Mouse (Mus musculus): ENCODE results near the gene Prm1. TPM values are rescaled to one million over a fixed set of nuclear protein-coding genes. Genes with fewer than 3 reads are reported as not detected.

Gene Prm1
- polyA plus RNA-seq, 1 experiment from 2014 or later: 0.36 TPM

DNA sequence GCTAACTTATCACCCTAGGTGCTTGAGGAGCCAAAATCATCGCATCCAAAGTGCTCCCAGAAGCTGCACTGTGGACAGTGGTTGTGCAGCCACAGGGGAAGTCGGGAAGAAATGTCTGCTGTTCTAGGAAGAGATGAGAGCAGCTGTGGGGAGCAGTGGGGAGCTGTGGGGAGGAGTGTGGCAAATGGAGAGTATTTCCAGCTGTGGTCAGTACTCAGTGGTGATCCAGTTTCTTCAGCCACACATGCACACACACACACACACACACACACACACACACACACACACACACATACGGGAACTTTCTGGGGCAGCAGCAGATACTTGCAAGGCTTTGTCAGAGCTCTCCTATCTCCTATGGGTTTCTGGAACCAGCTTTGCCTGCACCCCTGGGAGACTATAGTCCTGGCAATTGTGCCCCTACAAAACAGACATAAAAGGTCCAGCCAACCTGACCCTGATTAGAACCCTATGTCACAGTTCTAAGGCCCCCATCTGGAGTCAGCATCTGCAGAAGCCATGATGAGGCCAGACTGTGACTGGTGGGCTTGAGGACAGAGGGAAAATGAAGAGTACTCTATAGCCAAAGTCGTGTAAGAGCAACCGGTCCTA is 43.0 kb downstream of the Prm1 start:
- H3K27ac ChIP-seq: no peak overlapping the region
- no peak overlapping the region for H3K9ac ChIP-seq
- no peak for ATAC-seq (ENCODE audit: borderline replicate concordance, extremely low read depth, low FRiP score, low TSS enrichment)
- H3K27me3 ChIP-seq: no peaks in the 10 kb centered on the region; the same call in 1 of the 2 replicates
- no peak overlapping the region for H3K4me3 ChIP-seq
- peaks cover 13% of the 10 kb centered on the region for H3K4me1 ChIP-seq
- H3K36me3 ChIP-seq: no peaks in the 10 kb centered on the region
- no peak overlapping the region for H3K4me2 ChIP-seq
- no peaks in the 10 kb centered on the region for H3K9me3 ChIP-seq
- 46% methylated on average over 5 of the region's 5 CpGs for WGBS

DNA sequence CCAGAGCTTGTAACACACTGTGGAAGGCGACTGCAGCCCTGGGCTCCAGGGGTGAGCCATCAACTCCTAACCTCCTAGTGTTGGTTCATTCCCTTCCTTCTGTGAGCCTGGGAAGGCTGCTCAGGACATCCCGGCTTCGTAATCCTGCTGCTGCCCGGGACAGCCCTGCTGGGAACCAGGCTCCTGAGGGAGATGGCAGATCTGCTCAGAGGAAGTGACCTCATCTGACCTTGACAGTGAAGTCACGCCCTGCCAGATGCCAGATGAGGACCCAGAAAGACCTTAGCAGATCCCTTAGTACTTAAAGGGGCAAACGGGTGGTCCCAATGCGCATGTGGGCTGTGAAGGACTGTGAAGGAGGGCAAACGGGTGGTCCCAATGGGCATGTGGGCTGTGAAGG is 44.5 kb downstream of the Prm1 start:
- no peaks in the 10 kb centered on the region for H3K27me3 ChIP-seq
- H3K9ac ChIP-seq: no peak overlapping the region
- H3K4me2 ChIP-seq: no peak overlapping the region
- no peaks in the 10 kb centered on the region for H3K9me3 ChIP-seq
- no peak overlapping the region for H3K4me3 ChIP-seq
- no peak for ATAC-seq (ENCODE audit: borderline replicate concordance, extremely low read depth, low FRiP score, low TSS enrichment)
- peaks cover 13% of the 10 kb centered on the region for H3K4me1 ChIP-seq
- no peak overlapping the region for H3K27ac ChIP-seq
- no peaks in the 10 kb centered on the region for H3K36me3 ChIP-seq
- 66% methylated on average over 8 of the region's 8 CpGs for WGBS

GRCm38 (mm10) chr16:10756168-10756567 is 49.5 kb downstream of the Prm1 start:
- 42% methylated on average over 6 of the region's 6 CpGs for WGBS
- no peak overlapping the region for H3K4me2 ChIP-seq

DNA sequence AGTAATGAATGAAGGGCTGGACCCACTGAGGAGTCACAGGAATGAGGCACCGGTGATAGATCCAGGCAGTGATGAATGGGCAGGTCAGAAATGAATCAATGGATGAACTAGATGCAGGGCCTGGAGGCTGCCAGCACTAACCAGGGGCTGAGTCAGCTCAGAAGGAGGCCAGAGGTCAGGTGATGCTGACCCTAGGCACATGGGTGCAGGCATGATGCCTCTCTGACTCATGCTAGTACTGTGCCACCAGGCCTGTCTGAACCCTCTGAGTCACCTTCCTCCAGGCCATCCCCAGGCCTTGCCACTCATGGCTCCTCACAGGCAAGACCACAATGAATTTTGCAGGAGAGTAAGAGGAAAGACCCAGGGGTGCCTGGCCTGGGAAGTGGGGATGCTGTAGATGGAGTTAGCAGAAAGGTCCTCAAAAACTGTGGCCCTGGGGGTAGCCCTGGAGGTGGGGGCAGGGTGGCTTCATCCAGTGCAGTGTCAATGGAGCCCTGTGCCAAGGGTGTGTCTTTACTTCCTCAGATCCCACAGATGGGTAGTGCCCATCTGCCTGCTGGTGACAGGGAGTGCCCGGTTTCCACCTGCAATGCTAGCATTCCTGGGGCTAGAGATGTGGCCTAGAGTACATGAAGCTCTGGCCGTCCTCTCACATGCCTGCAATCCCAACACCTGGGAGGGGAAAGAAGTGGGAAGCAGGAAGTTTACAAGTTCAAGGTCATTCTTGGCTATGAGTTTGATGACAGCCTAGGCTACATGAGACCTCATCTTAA is 50.9 kb downstream of the Prm1 start:
- H3K27ac ChIP-seq: no peak overlapping the region
- 80% methylated on average over 3 of the region's 3 CpGs for WGBS
- no peak for ATAC-seq (ENCODE audit: borderline replicate concordance, extremely low read depth, low FRiP score, low TSS enrichment)

More at GRCm38 (mm10) chr16:10756168-10756567, 49.5 kb downstream of the Prm1 start:
- Histone ChIP-seq H3K4me1 (no peaks in the 10 kb centered on the region), H3K9ac (no peak overlapping the region), H3K36me3 (no peaks in the 10 kb centered on the region), H3K4me3 (no peak overlapping the region), H3K9me3 (no peaks in the 10 kb centered on the region), H3K27me3 (no peaks in the 10 kb centered on the region), H3K27ac (no peak overlapping the region)
- ATAC-seq (ENCODE audit: borderline replicate concordance, extremely low read depth, low FRiP score, low TSS enrichment): 0 out of 2 replicates have a peak, but pooled peaks have one; percentile 4

GRCm38 (mm10) chr16:10749824-10750223 is 55.8 kb downstream of the Prm1 start:
- peak; percentile 61 for ATAC-seq (ENCODE audit: borderline replicate concordance, extremely low read depth, low FRiP score, low TSS enrichment)
- no peak overlapping the region for H3K4me3 ChIP-seq
- no peak overlapping the region for H3K4me2 ChIP-seq
- H3K36me3 ChIP-seq: no peaks in the 10 kb centered on the region
- H3K27ac ChIP-seq: no peak overlapping the region
- WGBS: 25% methylated on average over 7 of the region's 7 CpGs
- no peak overlapping the region for H3K9ac ChIP-seq
- H3K27me3 ChIP-seq: no peaks in the 10 kb centered on the region
- H3K9me3 ChIP-seq: no peaks in the 10 kb centered on the region
- H3K4me1 ChIP-seq: peaks cover 9% of the 10 kb centered on the region

More for the DNA sequence above, 50.9 kb downstream of the Prm1 start:
- H3K4me3 ChIP-seq: no peak overlapping the region
- H3K27me3 ChIP-seq: no peaks in the 10 kb centered on the region
- no peaks in the 10 kb centered on the region for H3K36me3 ChIP-seq
- H3K9me3 ChIP-seq: no peaks in the 10 kb centered on the region
- H3K9ac ChIP-seq: no peak overlapping the region
- H3K4me2 ChIP-seq: no peak overlapping the region
- peaks cover 6% of the 10 kb centered on the region; the same call in 1 of the 2 replicates for H3K4me1 ChIP-seq

DNA sequence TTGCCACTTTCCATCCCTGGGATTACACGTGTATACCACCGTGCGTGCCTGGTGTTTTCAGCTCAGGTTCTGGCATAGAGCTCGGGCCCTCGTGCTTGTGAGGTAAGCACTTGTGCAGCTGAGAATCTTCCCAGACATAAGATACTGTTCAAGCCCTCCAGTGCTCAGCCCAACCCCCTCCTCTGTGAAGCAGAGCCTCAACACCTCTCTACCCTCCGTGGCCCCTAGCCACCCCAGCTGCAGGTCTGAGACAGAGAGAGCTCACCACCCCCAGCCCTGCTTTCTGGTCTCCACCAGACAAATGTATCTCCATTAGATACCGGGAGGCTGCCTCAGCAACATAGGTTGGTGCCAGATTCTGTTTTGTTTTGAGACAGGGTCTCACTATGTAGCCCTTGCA is 56.4 kb downstream of the Prm1 start:
- H3K4me1 ChIP-seq: peaks cover 9% of the 10 kb centered on the region
- H3K4me2 ChIP-seq: no peak overlapping the region
- H3K9me3 ChIP-seq: no peaks in the 10 kb centered on the region
- H3K27ac ChIP-seq: no peak overlapping the region
- H3K4me3 ChIP-seq: no peak overlapping the region
- ATAC-seq (ENCODE audit: borderline replicate concordance, extremely low read depth, low FRiP score, low TSS enrichment): peak; percentile 36; the same call in 1 of the 2 replicates
- no peaks in the 10 kb centered on the region for H3K36me3 ChIP-seq
- WGBS: 24% methylated on average over 7 of the region's 7 CpGs
- H3K9ac ChIP-seq: no peak overlapping the region
- no peaks in the 10 kb centered on the region for H3K27me3 ChIP-seq

Other genes starting within 250 kb of the Prm1 start
- 9.8 and 10.4 TPM in 2 replicates for gene Socs1, start 20.3 kb downstream of the Prm1 start, polyA plus RNA-seq (2015; fragmentation: Nextera tagmentation; extraction: Ambion mirVana)
- not detected in 2 replicates for gene Tnp2, start 17.2 kb downstream of the Prm1 start, polyA plus RNA-seq (2015; fragmentation: Nextera tagmentation; extraction: Ambion mirVana)
- gene Prm3, start 14.9 kb downstream of the Prm1 start, polyA plus RNA-seq (2015; fragmentation: Nextera tagmentation; extraction: Ambion mirVana): not detected in 2 replicates
- gene Prm2, start 9.7 kb downstream of the Prm1 start, polyA plus RNA-seq (2015; fragmentation: Nextera tagmentation; extraction: Ambion mirVana): not detected in 2 replicates
- not detected in 2 replicates for gene Gm11172, start 7.1 kb upstream of the Prm1 start, polyA plus RNA-seq (2015; fragmentation: Nextera tagmentation; extraction: Ambion mirVana)
- gene Rmi2, start 29.2 kb upstream of the Prm1 start, polyA plus RNA-seq (2015; fragmentation: Nextera tagmentation; extraction: Ambion mirVana): 4.7 and 5.2 TPM in 2 replicates

Measured in lung, embryonic 15.5 days (tissue).